Mouse (Mus musculus) gastrocnemius, postnatal 14 days (tissue): Measurements from ENCODE around the gene Phb. TPM values are rescaled to one million over a fixed set of nuclear protein-coding genes. Genes with fewer than 3 reads are reported as not detected.

Source experiments
- total RNA-seq, 2 experiments: library from RNA; stranded (reverse); gene quantifications; 2 replicates each; pipeline ENCODE4 v1.2.3; 2021

The Phb gene
- total RNA-seq, 2 experiments from 2014 or later: 149 to 153 TPM

Other genes with a start within 250 kb of the Phb start
- 1 to 10 TPM in 1 of 2 experiments, under 1 TPM in 1; 0.70 to 1.2 TPM for gene Nxph3, start 152.4 kb upstream of the Phb start, total RNA-seq
- 1 to 10 TPM; 1.5 to 4.3 TPM for gene Ngfr, start 79.2 kb upstream of the Phb start, total RNA-seq
- gene Zfp652, start 45.7 kb downstream of the Phb start, total RNA-seq: 10 to 100 TPM; 42.0 to 43.1 TPM
- gene B130006D01Rik, start 56.6 kb downstream of the Phb start, total RNA-seq: under 1 TPM; 0.24 to 0.25 TPM
- 100 to 1,000 TPM; 148 to 155 TPM for gene Phospho1, start 157.5 kb downstream of the Phb start, total RNA-seq
- 1 to 10 TPM; 7.1 to 8.1 TPM for gene Gngt2, start 170.3 kb downstream of the Phb start, total RNA-seq
- gene Abi3, start 175.5 kb downstream of the Phb start, total RNA-seq: 1 to 10 TPM; 3.3 to 4.9 TPM
- gene B4galnt2, start 247.9 kb downstream of the Phb start, total RNA-seq: not detected